Mouse (Mus musculus): ENCODE measurements around the gene Myl12a.

Myl12a gene

GRCm38 (mm10) chr17:71002744-71003094 lies at the start of gene Myl12a:
Myl12a (minus strand) TSS chr17:71002878.
- no peak for ATAC-seq (ENCODE audit: low TSS enrichment)

DNA sequence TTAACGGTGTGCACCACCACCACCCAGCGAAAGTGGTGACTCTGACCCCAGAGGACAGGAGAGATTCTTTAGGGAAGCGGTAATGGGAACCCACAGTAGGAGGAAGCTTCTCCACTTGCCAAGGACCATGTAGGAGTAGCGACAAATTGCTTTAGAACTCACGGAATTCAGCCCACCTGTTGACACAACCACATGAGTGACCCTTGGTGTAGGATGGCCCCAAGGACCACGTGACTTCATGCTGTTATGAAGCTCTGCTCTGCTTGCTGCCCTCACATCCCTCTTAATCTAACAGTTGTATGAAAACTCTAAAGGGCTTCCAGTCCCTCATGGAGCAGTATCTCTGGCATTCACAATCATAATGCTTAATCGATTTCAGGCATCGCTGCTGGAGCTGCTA lies 46.6 kb upstream of the Myl12a start:
- ATAC-seq (ENCODE audit: low TSS enrichment): no peak

GRCm38 (mm10) chr17:71046856-71047255 lies 44.2 kb upstream of the Myl12a start:
- ATAC-seq (ENCODE audit: low TSS enrichment): no peak

GRCm38 (mm10) chr17:71045591-71045990 lies 42.9 kb upstream of the Myl12a start:
- ATAC-seq (ENCODE audit: low TSS enrichment): no peak

DNA sequence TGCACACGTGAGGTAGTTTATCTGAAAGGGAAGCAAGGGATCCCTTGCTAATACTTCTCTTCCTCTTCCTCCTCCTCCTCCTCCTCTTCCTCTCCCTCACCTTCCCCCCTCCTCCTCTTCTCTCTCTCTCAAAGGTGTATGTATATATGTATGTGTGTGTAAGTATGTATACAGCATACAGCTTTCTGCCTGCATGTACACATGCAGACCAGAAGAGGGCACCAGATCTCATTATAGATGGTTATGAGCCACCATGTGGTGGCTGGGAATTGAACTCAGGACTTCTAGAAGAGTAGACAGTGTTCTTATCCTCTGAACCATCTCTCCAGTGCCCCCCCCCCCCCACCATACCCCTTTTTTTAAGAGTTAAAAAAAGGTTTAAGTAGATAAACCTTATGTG lies 40.0 kb upstream of the Myl12a start:
- ATAC-seq (ENCODE audit: low TSS enrichment): no peak

DNA sequence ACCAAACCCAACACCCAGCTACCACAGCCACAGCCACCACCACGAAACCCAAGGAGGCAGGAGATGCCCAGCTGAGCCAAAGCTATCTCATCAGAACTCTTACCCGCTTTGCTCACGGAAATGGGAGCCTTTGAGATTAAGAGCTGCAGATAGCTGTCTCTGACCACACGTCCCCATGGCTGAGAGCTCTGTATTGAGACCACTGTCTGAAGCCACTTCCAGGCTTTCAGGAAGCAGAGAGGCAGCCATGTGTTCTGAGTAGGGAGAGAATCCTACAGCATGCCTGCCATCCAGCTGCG lies 37.9 kb upstream of the Myl12a start:
- ATAC-seq (ENCODE audit: low TSS enrichment): no peak

DNA sequence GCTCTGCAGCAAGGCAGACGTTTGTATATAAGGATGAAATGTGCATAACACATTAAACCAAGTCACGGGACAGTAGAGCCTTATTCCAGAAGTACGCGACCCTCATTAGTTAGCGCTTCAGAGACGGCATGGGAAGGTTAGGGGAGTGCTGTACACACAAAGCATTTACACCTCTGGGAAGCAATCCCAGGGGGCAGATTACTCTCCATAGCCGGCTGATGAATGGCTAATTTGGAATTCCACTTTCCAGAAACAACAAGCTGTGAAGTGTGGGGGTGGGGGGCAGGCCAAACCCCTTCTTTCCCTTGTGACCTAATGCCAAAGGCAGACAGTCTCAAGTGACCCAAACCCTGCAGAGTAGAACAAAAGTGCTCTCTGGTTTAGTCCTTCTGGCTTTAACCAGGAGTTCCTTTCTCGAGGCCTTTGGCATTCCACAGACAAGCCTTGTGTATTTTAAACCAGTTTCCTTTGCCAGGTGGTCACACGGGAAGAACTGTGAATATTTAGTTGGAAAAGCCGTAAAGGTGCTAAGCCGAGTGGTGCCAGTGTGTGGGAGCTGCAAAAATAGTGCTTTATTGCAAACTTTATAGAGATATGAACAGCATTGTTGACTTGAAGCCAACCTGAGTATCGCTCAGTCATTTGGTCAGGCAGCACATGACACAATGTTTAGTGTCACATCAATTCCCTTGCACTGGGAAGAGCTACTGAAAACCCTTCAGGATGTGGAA lies 37.3 kb upstream of the Myl12a start:
- no peak for ATAC-seq (ENCODE audit: low TSS enrichment)

DNA sequence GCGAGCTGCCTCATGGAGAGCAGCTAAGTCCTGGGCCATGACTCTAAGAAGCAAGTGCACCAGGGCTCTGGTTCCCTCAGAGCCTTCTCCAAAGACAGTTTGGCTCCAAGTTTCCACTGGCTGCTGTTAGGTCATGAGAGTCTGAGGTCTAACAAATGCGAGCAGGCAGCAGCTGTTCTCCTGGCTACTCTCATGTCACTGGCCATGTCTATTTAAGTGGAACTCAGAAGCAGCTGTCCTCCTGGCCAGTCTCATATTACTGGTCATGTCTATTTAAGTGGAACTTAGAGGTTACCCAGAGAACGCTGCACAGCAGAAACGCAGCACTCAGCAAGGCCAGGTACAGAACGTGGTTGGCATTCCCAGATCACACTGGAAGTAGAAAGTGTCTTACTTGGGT lies 36.1 kb upstream of the Myl12a start:
- no peak for ATAC-seq (ENCODE audit: low TSS enrichment)

DNA sequence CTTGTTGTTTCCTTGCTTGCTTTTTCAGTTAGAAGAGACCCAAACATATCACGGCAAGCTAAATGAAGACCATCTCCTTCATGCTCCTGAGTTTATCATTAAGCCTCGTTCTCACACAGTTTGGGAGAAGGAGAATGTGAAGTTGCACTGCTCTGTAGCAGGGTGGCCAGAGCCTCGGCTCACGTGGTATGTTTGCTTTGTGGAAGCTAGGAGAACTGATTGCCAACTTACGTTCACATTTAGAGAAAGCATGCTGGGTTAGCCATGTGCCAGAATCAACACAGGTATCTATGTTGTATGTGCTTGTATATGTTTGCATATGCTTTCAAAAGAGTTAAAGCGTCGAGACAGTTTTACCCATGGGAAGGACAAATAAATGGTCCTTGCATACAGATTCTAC lies 34.5 kb upstream of the Myl12a start:
- ATAC-seq (ENCODE audit: low TSS enrichment): no peak

- ATAC-seq (ENCODE audit: low TSS enrichment): no peak
Measured at GRCm38 (mm10) chr17:71034472-71034871, 31.8 kb upstream of the Myl12a start.

- no peak for ATAC-seq (ENCODE audit: low TSS enrichment)
Measured at GRCm38 (mm10) chr17:71032719-71033118, 30.0 kb upstream of the Myl12a start.

DNA sequence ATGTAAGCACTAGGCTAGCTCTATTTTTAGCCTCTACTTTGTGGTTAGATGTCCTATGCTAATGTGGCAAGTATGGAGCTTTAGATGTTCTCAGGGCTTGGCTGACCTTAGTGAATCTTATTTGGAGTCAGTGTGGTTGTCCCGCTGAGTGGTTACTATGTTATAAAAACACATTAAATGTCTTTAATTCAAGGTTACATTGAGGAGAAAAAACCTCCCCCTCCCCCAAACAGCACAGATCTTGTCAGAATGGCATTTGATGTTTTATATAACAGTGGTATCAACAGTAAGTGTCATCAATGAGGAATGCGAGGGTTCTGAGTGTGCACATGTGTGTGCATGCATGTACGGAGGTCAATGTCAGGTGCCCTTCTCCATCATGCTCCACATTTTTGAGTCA lies 24.5 kb upstream of the Myl12a start:
- no peak for ATAC-seq (ENCODE audit: low TSS enrichment)

DNA sequence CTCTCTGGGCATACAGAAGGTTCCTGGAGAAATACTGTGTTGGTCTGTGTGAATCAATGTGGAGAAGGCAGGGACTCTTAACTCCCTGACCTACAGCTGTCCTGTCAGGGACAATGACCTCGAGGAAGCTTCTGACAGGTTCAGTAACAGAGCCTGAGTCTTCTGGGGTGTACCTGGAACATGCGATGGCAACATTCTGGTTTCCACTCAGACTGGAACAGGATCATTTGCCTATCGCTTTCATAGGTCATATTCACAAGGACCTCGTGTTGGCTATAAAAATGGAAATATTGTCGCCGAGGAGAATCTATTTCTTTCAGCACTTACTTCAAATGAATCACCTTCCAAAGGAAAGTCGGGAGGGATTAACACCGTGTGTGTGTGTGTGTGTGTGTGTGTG lies 23.2 kb upstream of the Myl12a start:
- ATAC-seq (ENCODE audit: low TSS enrichment): no peak

- no peak for ATAC-seq (ENCODE audit: low TSS enrichment)
Measured at GRCm38 (mm10) chr17:71024071-71024470, 21.4 kb upstream of the Myl12a start.

DNA sequence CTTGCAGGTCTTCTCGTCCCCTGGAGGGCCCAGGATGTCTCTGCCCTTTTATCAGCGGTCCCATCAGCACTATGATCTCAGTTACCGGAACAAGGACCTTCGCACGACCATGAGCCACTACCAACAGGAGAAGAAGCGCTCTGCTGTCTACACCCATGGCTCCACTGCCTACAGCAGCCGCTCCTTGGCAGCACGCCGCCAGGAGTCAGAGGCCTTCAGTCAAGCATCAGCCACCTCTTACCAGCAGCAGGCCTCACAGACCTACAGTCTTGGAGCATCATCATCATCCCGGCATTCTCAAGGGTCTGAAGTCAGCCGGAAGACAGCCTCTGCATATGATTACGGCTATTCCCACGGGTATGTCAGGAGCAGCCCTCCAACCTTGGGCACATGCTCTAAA lies 20.2 kb upstream of the Myl12a start:
- ATAC-seq (ENCODE audit: low TSS enrichment): no peak

DNA sequence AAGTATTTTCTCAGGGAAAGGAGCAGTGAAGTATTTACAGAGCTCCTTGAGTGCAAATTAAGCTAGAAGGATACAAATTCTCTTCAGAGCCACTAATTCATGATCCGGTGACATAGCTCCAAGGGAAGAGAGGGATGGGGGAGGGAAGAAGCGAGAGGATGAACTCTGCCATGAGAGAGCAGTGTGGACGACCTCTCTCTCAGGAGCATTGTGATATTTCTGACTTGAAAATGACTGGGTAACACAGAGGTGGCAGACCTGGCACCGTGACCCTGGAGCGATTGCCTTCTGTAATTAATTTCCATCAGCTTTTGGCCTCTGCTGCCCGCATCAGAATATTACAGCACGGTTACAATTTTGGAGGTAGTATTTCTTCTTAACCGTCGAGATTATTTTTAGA lies 17.2 kb upstream of the Myl12a start:
- no peak for ATAC-seq (ENCODE audit: low TSS enrichment)

DNA sequence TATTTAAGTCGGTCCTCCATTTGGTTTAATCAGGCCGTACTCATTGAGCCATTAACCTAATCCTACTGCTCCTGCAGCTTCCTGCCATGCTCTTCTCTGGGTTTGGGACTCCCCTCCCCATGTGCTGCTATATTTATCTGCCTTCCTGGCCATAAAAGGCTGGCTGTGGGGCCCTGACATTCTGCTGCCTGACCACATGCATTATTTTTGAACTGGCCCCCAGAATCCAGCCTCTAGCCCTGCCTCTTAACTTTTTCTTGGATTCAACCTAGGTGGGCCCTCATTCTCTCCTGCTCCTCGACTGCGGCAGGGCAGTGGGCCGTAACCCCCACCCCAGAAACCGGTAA lies 16.6 kb upstream of the Myl12a start:
- no peak for ATAC-seq (ENCODE audit: low TSS enrichment)

GRCm38 (mm10) chr17:71018616-71019308 lies 16.1 kb upstream of the Myl12a start:
- ATAC-seq (ENCODE audit: low TSS enrichment): no peak

GRCm38 (mm10) chr17:71018151-71018550 lies 15.5 kb upstream of the Myl12a start:
- ATAC-seq (ENCODE audit: low TSS enrichment): no peak

DNA sequence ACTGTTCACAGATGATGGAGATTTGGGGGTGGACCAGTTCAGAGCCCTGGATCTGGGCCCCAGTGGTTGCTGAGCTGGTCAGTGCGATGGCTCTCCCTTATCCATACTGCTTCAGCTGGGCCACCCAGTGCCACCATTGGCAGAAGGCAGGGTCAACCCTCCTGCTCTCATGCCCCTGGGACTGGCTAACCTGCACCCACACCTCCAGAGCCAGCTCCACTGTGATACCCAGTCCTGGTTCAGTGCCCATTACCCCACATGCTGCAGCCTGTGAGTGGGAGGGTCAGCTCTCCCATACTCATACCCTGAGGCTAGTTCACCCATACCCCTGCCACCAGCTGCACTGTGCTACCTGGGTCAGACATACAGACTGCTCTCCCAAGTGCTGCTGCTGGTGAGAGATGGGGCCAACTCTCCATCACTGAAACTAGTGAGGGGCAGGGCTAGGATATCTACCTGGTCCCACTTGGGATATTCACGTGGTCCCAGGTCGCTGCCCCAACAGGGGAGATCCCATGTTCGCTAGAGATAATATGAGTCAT lies 14.8 kb upstream of the Myl12a start:
- ATAC-seq (ENCODE audit: low TSS enrichment): no peak

DNA sequence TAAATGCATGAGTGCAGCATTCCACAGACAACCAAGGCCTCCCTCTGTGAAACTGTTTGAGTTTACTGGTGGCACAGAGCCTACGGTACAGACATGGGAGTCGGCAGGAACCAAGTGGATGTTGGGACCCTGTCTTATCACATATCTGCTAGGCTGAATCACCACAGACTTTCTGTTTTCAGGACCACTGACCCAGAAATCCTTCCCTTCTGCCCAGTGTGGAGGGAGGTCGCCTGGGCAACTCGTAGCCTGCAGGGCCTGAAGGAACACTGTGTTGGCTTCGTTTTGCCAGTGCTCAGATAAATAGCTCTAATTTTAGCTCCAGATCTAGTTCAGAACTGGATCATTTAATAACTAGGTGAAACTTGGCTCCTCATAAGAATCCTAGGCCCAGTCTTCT lies 12.2 kb upstream of the Myl12a start:
- ATAC-seq (ENCODE audit: low TSS enrichment): no peak

- ATAC-seq (ENCODE audit: low TSS enrichment): no peak
Measured at GRCm38 (mm10) chr17:71013105-71013504, 10.4 kb upstream of the Myl12a start.

- ATAC-seq (ENCODE audit: low TSS enrichment): no peak
Measured at GRCm38 (mm10) chr17:71011931-71012662, 9.4 kb upstream of the Myl12a start.
